Mouse (Mus musculus) cortical plate, adult 2 months (tissue): ENCODE results near the gene Sult2b1. TPM values are rescaled to one million over a fixed set of nuclear protein-coding genes. Genes with fewer than 3 reads are reported as not detected.

Experiments used
- H3K27ac ChIP-seq: fragments of 200-500 bp; 2 replicates; pipeline ENCODE4 v1.5.1; 2012; ENCODE audit warnings: low read length, control low read depth, inconsistent platforms; ENCODE audit not compliant: insufficient read depth
- H3K4me1 ChIP-seq: fragments of 200-500 bp; 2 replicates; pipeline ENCODE4 v1.6.1; 2011; ENCODE audit warnings: low read length; ENCODE audit not compliant: control insufficient read depth, insufficient read depth
- H3K4me3 ChIP-seq: fragments of 200-500 bp; 2 replicates; pipeline ENCODE4 v1.5.1; 2011; ENCODE audit warnings: mild to moderate bottlenecking, low read length, control low read depth; ENCODE audit not compliant: insufficient read depth
- CTCF ChIP-seq: fragments of 200-500 bp; IDR thresholded peaks from 2 replicates; pipeline ENCODE4 v1.5.1; 2011; ENCODE audit warnings: mild to moderate bottlenecking, control low read depth, low read length; ENCODE audit not compliant: insufficient read depth; ENCODE audit errors: extremely low read depth
- POLR2A ChIP-seq: fragments of 200-500 bp; IDR thresholded peaks from 2 replicates; pipeline ENCODE4 v1.6.1; 2011; ENCODE audit warnings: mild to moderate bottlenecking, low read length, control low read depth; ENCODE audit not compliant: insufficient read depth; ENCODE audit errors: extremely low read depth
- polyA plus RNA-seq: library from polyadenylated mRNA; depleted of rRNA; stranded (reverse); fragments of >200 nt; gene quantifications from 2 replicates; pipeline ENCODE4 v1.2.3, GENCODE M21; 2012

Sult2b1 gene
- polyA plus RNA-seq, 1 experiment: 26.6 TPM

DNA sequence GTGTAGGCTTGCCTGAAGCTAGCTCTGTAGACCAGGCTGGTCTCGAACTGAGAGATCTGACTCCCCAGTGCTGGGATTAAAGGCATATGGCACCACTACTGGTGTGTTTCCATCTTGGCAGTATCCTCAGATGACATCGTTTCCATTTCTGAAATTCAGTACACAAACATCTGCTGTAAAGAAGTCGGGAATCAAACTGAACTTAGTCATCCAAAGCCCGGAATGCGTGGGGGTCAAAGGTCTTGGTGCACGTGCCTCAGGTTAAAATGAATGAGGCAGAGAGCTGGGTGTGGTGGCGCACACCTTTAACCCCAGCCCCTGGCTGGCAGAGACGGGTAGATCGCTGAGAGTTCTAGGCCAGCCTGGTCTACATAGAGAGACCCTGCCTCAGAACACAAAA lies 34.3 kb downstream of the Sult2b1 start:
- TF ChIP-seq CTCF (no peak), POLR2A (no peak)

DNA sequence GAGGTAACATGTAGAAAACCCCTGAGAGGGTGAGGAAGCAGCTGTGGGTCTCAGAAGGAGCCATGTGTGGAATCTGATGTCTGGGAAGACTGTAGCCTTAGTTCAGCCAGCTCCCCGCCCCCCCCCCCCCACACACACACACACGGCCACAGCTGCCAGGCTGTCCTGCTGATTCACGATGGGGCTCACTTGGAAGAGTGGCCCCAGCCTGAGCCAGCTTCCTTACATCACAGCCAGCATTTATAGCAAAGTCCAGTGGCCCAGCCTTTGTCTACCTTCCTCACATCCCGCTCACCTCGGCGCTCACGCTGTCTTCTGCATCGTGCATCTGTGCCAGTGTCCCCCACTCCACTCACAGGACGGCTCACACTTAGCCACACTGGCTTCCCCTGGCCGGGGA lies 35.1 kb downstream of the Sult2b1 start:
- H3K27ac ChIP-seq: no peak overlapping the region
- peaks cover 4% of the 10 kb centered on the region; the same call in 1 of the 2 replicates for H3K4me1 ChIP-seq
- H3K4me3 ChIP-seq: no peak overlapping the region
- no peak for TF ChIP-seq CTCF
- no peak for TF ChIP-seq POLR2A

More for the DNA sequence above, 34.3 kb downstream of the Sult2b1 start:
- Histone ChIP-seq H3K4me1 (peaks cover 4% of the 10 kb centered on the region; the same call in 1 of the 2 replicates), H3K4me3 (no peak overlapping the region), H3K27ac (no peak overlapping the region)

- TF ChIP-seq CTCF (no peak), POLR2A (no peak)
- H3K4me3 ChIP-seq: no peak overlapping the region
- H3K4me1 ChIP-seq: peaks cover 4% of the 10 kb centered on the region; the same call in 1 of the 2 replicates
- H3K27ac ChIP-seq: no peak overlapping the region
Measured at GRCm38 (mm10) chr7:45748110-45748509, 36.4 kb downstream of the Sult2b1 start.

- peaks cover 4% of the 10 kb centered on the region; the same call in 1 of the 2 replicates for H3K4me1 ChIP-seq
- no peak overlapping the region for H3K27ac ChIP-seq
- TF ChIP-seq CTCF (no peak), POLR2A (no peak)
- no peak overlapping the region for H3K4me3 ChIP-seq
Measured at GRCm38 (mm10) chr7:45747450-45747849, 37.0 kb downstream of the Sult2b1 start.

- Histone ChIP-seq H3K27ac (no peak overlapping the region), H3K4me1 (peaks cover 4% of the 10 kb centered on the region; the same call in 1 of the 2 replicates), H3K4me3 (no peak overlapping the region)
- TF ChIP-seq CTCF (0 out of 2 replicates have a peak, but pooled peaks have one; percentile 32), POLR2A (no peak)
Measured at GRCm38 (mm10) chr7:45746518-45746917, 38.0 kb downstream of the Sult2b1 start.

DNA sequence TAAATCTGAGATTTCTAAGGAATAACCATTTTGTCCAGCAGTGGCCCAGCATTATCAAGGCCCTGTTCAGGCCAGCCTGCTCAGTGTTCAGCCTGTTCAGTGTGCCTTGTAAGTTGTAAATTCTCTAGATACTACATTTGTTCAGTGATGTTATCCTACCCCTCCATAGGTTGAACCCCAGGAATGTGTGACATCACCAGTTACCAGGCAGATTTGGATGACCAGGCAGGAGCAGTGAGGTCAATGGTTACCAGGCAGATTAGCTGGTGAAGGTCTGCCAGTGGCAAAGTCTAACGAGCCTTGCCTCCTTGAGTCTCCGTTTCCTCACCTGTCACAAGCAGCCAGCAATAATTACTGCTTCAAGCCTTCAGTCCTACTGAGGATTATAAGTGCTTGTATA lies 40.1 kb downstream of the Sult2b1 start:
- Histone ChIP-seq H3K27ac (no peak overlapping the region), H3K4me1 (0 out of 2 replicates have a peak, but pooled peaks cover 1% of the 10 kb centered on the region), H3K4me3 (no peak overlapping the region)
- TF ChIP-seq CTCF: no peak
- no peak for TF ChIP-seq POLR2A

- Histone ChIP-seq H3K4me3 (peak overlapping the region; percentile 35), H3K27ac (peak overlapping the region; percentile 16; the same call in 1 of the 2 replicates)
- TF ChIP-seq POLR2A (no peak), CTCF (peak; percentile 38)
Measured at GRCm38 (mm10) chr7:45742338-45742737, 42.1 kb downstream of the Sult2b1 start.

GRCm38 (mm10) chr7:45741777-45742176 lies 42.7 kb downstream of the Sult2b1 start:
- H3K27ac ChIP-seq: peak overlapping the region; percentile 18
- no peaks in the 10 kb centered on the region for H3K4me1 ChIP-seq
- TF ChIP-seq POLR2A (peak; percentile 96), CTCF (no peak)
- peak overlapping the region; percentile 35 for H3K4me3 ChIP-seq

More at GRCm38 (mm10) chr7:45742338-45742737, 42.1 kb downstream of the Sult2b1 start:
- H3K4me1 ChIP-seq: no peaks in the 10 kb centered on the region

DNA sequence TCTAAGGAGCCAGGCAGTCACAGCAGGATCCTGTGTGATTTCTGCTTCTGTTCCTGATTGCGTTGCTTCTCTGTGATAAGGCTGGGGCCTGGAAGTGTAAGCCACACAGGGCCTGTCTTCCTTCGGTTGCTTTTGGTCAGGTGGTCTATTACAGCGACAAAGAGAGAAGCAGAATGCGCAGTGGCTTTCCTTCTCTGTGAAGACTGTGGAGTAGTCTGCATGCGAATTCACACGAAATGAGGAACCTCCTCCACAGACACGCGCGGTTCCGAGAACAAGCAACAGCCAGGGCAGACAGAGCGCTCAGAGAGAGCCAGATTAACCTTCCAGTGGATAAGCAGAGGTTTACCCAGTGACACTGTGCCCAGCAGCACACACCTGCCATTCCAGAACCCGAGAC lies 43.2 kb downstream of the Sult2b1 start:
- H3K27ac ChIP-seq: peak overlapping the region; percentile 18
- TF ChIP-seq POLR2A (no peak), CTCF (no peak)
- no peaks in the 10 kb centered on the region for H3K4me1 ChIP-seq
- H3K4me3 ChIP-seq: peak overlapping the region; percentile 35

DNA sequence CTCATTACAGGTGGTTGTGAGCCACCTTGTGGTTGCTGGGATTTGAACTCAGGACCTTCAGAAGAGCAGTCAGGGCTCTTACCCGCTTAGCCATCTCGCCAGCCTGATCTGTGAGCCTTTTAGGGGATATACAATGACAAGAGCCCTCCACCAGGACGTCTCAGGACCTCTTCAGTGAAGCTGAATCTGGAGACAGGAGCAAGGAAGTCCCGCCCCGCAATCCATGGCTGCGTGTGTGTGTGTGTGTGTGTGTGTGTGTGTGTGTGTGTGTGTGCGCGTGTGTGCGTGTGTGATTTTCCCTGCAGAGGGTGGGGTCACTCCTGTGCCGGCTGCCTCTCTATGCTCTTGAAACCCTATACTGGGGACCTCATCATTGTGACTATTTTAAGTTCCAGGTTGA lies 44.6 kb downstream of the Sult2b1 start:
- Histone ChIP-seq H3K4me1 (no peaks in the 10 kb centered on the region), H3K27ac (no peak overlapping the region), H3K4me3 (no peak overlapping the region)
- TF ChIP-seq CTCF: no peak
- TF ChIP-seq POLR2A: no peak
